Mouse (Mus musculus) erythroblast, embryonic 14.5 days (primary cell): ENCODE measurements at regions not wholly inside any gene's neighbourhood (a gene's known extent, or its start where the extent isn't known, plus 50 kb on each side); places are given as distances from the start of the nearest gene placed in this dataset.
"Not testable (repeated sequence)": the region's sequence is repeated elsewhere in the genome, so short reads cannot be mapped to it uniquely, and the experiment has no call there.

Experiments used
- H3K27me3 ChIP-seq: 2 replicates; pipeline ENCODE4 v1.6.1; 2012; ENCODE audit warnings: inconsistent platforms; ENCODE audit not compliant: control insufficient read depth
- H3K36me3 ChIP-seq: 2 replicates; pipeline ENCODE4 v1.6.1; 2012; ENCODE audit warnings: mild to moderate bottlenecking, inconsistent platforms; ENCODE audit not compliant: control insufficient read depth
- H3K4me1 ChIP-seq: 2 replicates; pipeline ENCODE4 v1.6.1; 2012; ENCODE audit warnings: inconsistent platforms; ENCODE audit not compliant: control insufficient read depth
- H3K4me3 ChIP-seq: replicated peaks from 2 replicates; pipeline ENCODE3; 2012; ENCODE audit warnings: moderate library complexity, mild to moderate bottlenecking, inconsistent platforms
- H3K9me3 ChIP-seq: 2 replicates; pipeline ENCODE4 v1.6.1; 2012; ENCODE audit warnings: low read length, inconsistent platforms, mixed read lengths; ENCODE audit not compliant: control insufficient read depth
- GATA1 ChIP-seq: IDR thresholded peaks from 2 replicates; pipeline ENCODE4 v1.6.1; 2012; ENCODE audit warnings: low read length, inconsistent platforms, mixed read lengths
- TAL1 ChIP-seq: IDR thresholded peaks from 3 replicates; pipeline ENCODE4 v1.6.1; 2012; ENCODE audit warnings: low read length, inconsistent platforms, mixed read lengths

DNA sequence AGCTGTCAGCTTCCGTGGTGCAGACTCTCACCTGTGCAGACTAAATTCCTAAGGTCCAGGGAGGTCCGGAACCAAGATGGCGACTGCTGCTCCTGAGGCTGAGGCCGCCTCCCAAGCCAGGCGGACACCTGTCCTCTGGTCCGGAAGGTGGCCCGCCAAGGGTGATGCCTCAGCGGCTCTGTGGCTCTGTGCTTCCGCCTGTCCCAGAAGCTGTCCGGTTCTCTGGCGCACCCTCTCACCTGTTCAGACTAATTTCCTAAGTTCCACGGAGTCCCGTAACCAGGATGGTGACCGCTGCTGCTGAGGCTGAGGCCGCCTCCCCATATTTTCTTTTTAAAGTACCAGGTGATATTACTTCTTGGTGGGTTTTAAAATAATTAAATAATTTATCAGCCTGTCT is 65.4 kb upstream of the B3galnt2 start:
- H3K4me3 ChIP-seq, result not testable (repeated sequence)

GRCm38 (mm10) chr13:13889297-13890120 is 64.8 kb upstream of the B3galnt2 start:
- H3K4me1 ChIP-seq, result peaks cover 2% of the 10 kb centered on the region
- peaks cover 1% of the 10 kb centered on the region for H3K9me3 ChIP-seq
- H3K27me3 ChIP-seq, result no peaks in the 10 kb centered on the region
- peak overlapping the region; percentile 57 for H3K4me3 ChIP-seq
- no peaks in the 10 kb centered on the region for H3K36me3 ChIP-seq
- TF ChIP-seq TAL1 (no peak), GATA1 (no peak)

More for the DNA sequence above, 65.4 kb upstream of the B3galnt2 start:
- H3K4me1 ChIP-seq, H3K27me3 ChIP-seq, H3K9me3 ChIP-seq, H3K36me3 ChIP-seq: not testable (repeated sequence)

GRCm38 (mm10) chr13:13902186-13902585 is 52.1 kb upstream of the B3galnt2 start:
- not testable (repeated sequence) for H3K4me1 ChIP-seq, H3K27me3 ChIP-seq, H3K36me3 ChIP-seq, H3K4me3 ChIP-seq
- H3K9me3 ChIP-seq, result peaks cover 11% of the 10 kb centered on the region
